Mouse (Mus musculus): ENCODE results near the gene Gal3st2b. TPM values are rescaled to one million over a fixed set of nuclear protein-coding genes. Genes with fewer than 3 reads are reported as not detected.
"Not testable (repeated sequence)": the region's sequence is repeated elsewhere in the genome, so short reads cannot be mapped to it uniquely, and the experiment has no call there.

The Gal3st2b gene
- total RNA-seq, 2 experiments from 2014 or later, result 0.12 TPM; not detected in 1

GRCm38 (mm10) chr1:93975764-93976163 lies 57.7 kb downstream of the Gal3st2b start:
- DNase-seq (ENCODE audit: low spot score in 2 of 2), result not testable (repeated sequence)

DNA sequence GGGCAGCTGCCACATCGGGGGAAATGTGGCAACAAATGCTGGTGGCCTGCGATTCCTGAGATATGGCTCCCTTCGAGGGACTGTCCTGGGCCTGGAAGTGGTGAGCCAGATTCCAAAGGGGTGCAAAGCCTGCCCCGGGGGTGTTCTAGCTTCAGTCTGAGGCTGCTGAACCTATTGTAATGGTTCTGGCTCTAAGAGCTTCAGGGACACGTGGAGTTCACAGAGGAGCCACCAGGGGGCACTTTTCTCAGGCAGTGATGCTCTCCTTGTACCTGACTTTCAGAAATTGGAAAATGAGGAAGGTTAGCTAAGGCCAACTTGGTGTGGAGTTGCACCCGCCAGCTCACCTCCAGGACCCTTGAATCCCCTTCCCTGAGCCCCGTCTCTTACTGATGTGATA lies 60.2 kb downstream of the Gal3st2b start:
- DNase-seq (ENCODE audit: low spot score in 2 of 2), result not testable (repeated sequence)

GRCm38 (mm10) chr1:93980932-93981331 lies 62.8 kb downstream of the Gal3st2b start:
- DNase-seq (ENCODE audit: low spot score in 2 of 2), result not testable (repeated sequence)

DNA sequence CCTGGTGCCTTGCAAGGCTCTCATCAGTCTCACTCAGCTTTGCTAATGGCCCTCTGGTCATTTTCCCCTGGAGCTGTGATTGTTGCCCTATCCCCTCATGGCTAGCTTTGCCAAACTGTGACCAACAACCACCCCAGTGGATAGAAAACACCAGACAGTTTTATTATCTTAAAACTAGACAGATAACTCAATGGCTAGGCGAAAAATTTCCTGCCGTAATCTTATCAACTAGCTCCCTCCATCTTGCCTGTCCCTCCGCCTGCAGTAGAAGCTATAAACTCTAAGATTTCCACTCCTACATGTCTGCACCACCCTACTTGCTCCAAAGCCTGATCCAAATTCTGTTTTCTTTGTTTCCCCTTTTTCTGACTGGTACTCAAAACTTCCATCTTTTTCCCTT lies 68.1 kb downstream of the Gal3st2b start:
- no peak for DNase-seq (ENCODE audit: low spot score in 2 of 2)

GRCm38 (mm10) chr1:93988786-93989185 lies 70.7 kb downstream of the Gal3st2b start:
- no peak for DNase-seq (ENCODE audit: low spot score in 2 of 2)

GRCm38 (mm10) chr1:93990209-93990608 lies 72.1 kb downstream of the Gal3st2b start, which contains the start of gene Gal3st2c:
Gal3st2c (plus strand) TSS chr1:93990509.
- not testable (repeated sequence) for DNase-seq (ENCODE audit: low spot score in 2 of 2)

DNA sequence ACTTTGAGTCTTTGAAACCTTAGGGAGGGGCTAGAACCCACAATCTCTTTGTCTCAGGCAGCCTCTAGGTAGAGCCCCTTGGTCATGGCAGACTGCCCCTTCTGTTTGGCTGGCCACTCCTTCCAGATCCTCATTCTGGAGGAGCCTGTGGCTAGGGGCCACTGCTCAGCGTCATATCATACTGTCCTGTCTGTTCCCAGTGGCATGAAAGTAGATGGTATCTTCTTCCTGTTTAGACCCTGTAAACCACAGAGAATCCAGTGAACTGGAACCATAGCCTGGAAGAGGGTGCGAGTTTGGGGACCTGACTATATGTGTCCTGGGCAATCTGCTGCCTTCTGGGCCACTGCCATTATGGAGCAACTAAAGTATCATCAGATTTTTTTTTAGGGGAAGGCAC lies 73.0 kb downstream of the Gal3st2b start:
- not testable (repeated sequence) for DNase-seq (ENCODE audit: low spot score in 2 of 2)

DNA sequence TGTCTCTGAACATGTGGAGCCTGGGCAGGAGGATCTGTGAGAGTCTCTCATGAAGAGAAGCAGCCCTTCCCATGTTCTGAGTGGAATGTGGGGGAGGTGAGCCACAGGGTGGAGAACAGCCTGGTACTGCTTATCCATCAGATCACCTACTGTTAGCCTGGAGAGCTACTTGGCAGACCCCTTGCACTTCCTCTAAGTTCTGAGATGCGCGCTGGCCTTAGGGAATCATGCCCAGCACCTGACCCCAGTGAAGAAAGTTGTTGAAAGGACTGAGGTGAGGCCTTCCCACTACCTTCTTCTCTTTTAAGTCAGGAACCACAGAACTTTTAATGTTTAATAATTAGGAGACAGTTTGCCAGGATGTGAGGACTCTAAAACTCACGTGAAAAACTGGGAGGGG lies 73.4 kb downstream of the Gal3st2b start:
- not testable (repeated sequence) for DNase-seq (ENCODE audit: low spot score in 2 of 2)

Other genes with a start within 250 kb of the Gal3st2b start
- 10 to 100 TPM in 1 of 2 experiments, 1 to 10 TPM in 1; 9.4 to 11.4 TPM for gene Bok, start 232.7 kb upstream of the Gal3st2b start, total RNA-seq (2021)
- 10 to 100 TPM; 41.7 to 46.7 TPM for gene Atg4b, start 166.8 kb upstream of the Gal3st2b start, total RNA-seq (2021)
- 10 to 100 TPM; 44.2 to 45.4 TPM for gene Thap4, start 163.4 kb upstream of the Gal3st2b start, total RNA-seq (2021)
- 10 to 100 TPM; 64.3 to 65.5 TPM for gene Dtymk, start 116.4 kb upstream of the Gal3st2b start, total RNA-seq (2021)
- 1 to 10 TPM; 6.5 to 7.9 TPM for gene Ing5, start 114.3 kb upstream of the Gal3st2b start, total RNA-seq (2021)
- 10 to 100 TPM; 19.6 to 24.0 TPM for gene D2hgdh, start 93.4 kb upstream of the Gal3st2b start, total RNA-seq (2021)
- gene Gal3st2, start 57.0 kb upstream of the Gal3st2b start, total RNA-seq (2021), result under 1 TPM; 0.73 to 0.74 TPM
- under 1 TPM in 1 of 2 experiments, not detected in 1; 0.05 TPM for gene Gal3st2c, start 72.2 kb downstream of the Gal3st2b start, total RNA-seq (2021)
- not detected for gene Neu4, start 102.1 kb downstream of the Gal3st2b start, total RNA-seq (2021)
- gene Pdcd1, start 134.2 kb downstream of the Gal3st2b start, total RNA-seq (2021), result not detected

Measured in gastrocnemius, postnatal 4 days (tissue).